Mouse (Mus musculus) thymus, postnatal 14 days (tissue): Measurements from ENCODE around the gene Kcnj4.

Source experiments
- DNase-seq: peaks from one replicate; pipeline ENCODE4 v3.0.0; 2021

The Kcnj4 gene

GRCm38 (mm10) chr15:79455106-79455810 lies 49.8 kb downstream of the Kcnj4 start, which contains the start of gene Csnk1e:
Csnk1e (minus strand) TSS chr15:79455566.
- DNase-seq: peak; percentile 70

GRCm38 (mm10) chr15:79453831-79454230 lies 51.2 kb downstream of the Kcnj4 start:
- DNase-seq: no peak

DNA sequence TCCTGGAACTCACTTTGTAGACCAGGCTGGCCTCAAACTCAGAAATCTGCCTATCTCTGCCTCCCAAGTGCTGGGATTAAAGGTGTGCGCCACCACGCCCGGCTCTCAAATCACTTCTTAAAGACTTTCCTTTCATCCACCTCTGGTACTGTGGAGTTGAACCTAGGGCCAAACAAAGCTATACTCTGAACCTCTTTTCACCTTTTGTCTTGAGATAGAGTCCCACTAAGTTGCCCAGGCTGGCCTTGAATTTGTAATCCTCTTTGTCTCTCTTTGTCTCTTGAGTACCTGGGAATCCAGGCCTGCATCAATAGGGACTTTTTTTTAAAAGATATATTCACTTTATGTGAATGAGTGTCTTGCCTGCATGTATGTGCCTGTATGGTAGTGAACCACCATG lies 57.0 kb downstream of the Kcnj4 start:
- DNase-seq: no peak

GRCm38 (mm10) chr15:79445786-79446654 lies 59.0 kb downstream of the Kcnj4 start:
- DNase-seq: no peak

DNA sequence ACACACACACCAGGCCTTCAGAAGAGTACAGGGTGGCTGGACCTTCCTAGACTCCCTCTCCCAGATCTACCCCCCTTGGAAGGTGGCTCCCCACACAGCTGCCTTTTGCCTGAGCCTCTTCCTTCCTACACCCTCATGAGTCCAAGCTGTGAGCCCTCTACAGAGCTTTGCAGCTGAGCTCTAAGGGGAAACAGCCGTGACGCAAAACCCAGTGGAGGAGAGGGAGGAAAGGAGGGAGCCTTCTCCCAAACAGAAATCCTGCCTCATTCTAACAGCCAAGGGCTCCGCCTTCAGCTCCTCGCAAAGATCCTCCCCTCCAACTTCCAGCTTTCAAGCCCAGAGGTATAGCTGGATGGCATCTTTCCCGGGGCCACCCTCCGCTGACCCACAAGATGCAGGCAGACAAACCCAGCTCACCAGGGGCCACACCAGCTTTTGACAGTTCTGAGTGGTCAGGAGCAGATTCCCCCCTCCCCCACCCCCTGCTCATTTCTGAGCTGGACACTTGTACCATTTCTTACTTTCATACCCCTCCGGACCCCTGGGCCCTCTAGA lies 61.1 kb downstream of the Kcnj4 start:
- no peak for DNase-seq

GRCm38 (mm10) chr15:79442961-79443518 lies 62.0 kb downstream of the Kcnj4 start:
- no peak for DNase-seq

- no peak for DNase-seq
These were observed 62.8 kb downstream of the Kcnj4 start for GRCm38 (mm10) chr15:79442257-79442611.

GRCm38 (mm10) chr15:79441331-79442256 lies 63.4 kb downstream of the Kcnj4 start:
- DNase-seq: peak; percentile 90

DNA sequence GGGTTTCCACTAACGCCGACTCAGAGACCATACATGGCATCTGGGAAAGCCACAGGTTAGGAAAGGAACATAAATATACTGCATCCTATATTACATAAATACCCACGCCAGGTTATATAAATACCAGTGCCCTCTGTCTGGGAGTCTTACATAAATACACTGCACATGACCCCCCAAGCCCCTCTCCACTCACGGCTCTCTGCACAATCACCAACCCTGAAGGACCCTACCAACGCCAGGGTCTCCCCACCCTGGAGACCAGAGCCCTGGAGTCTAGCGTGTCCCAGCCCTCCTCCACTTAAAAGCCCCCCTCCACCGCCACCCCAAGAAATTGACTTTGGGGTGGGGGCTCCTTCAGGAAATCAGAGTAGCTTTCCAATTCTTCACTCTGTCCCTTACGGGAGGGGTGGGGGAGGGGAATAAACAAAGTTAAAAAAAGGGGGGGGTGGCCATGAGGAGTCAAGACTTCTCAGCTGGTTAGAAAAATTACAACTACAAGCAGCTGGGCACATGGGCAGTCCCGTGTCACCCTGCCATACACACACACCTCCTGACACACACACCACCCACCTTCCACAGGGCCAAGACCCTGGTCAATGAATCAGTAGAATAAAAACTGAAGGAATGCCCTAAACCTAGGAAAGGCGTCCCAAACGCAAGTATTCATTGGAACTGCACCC lies 64.2 kb downstream of the Kcnj4 start:
- DNase-seq: no peak

DNA sequence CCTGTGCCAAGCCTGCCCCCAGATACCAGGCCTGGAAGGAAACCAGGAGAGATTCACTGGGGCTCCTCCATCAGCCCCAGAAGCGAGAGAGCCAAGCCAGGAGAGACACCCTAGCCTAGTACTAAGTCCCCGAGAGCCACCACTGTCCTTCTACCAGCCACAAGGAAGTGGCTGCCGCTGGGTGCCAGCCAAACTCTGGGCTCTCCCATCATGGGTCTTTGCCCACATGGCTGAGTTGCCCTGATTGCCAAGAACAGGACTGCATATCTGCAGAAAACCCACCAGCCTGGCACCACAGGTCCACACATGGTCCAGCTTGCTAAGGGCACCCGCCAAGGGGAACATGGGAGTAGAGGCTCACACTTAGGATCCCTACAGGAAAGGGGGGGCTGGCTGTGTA lies 64.8 kb downstream of the Kcnj4 start:
- peak; percentile 20 for DNase-seq

- DNase-seq: no peak
These were observed 65.7 kb downstream of the Kcnj4 start for GRCm38 (mm10) chr15:79439386-79439785.

DNA sequence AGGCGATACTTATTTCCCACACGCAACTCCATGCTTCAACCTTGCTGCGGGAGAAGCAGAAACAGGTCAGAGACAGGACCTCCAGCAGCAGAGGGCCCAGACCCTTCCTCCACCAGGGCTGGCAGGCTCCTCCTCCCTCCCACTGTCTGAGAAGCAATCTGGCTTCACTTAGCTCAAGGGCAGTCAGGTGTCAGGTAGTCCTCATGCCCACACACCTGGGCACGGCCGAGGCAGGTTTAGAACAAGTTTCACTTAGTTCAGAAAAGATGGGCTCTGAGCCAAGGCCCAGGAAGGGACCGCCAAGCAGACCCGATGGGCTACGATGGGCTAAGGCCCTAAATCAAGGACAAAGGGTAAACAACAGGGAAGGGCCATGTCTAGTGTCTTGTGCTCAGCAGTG lies 66.2 kb downstream of the Kcnj4 start:
- no peak for DNase-seq

GRCm38 (mm10) chr15:79438209-79438810 lies 66.7 kb downstream of the Kcnj4 start:
- no peak for DNase-seq

GRCm38 (mm10) chr15:79437541-79438208 lies 67.4 kb downstream of the Kcnj4 start:
- DNase-seq: no peak

DNA sequence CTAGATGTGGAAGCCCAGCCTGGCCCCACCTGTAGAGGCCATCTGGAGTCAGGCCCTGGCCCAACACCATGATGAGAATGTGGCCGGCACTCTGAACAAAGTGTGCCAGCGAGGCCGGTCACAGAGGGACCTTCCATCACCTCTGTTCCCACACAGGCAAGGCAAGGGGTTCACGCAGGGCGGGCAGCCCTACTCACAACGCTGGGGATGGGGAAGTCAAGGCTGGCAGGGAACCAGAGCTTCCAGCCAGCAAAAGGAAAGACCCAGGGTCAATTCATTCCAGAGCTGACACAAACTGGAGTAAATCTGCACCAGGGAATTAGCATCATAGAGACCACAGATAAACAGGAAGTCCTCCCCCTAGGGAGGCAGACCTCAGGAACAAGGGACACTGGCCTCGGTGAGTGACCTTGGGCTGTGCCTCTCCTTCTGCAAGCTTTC lies 68.5 kb downstream of the Kcnj4 start:
- DNase-seq: no peak

GRCm38 (mm10) chr15:79435191-79435671 lies 69.8 kb downstream of the Kcnj4 start:
- DNase-seq: no peak
